Mouse (Mus musculus) brain, embryonic 14.5 days (tissue): ENCODE data around the gene Tead3.

Experiments
- CTCF ChIP-seq: fragments of 200-500 bp; IDR thresholded peaks from 2 replicates; pipeline ENCODE4 v1.5.1; 2012; ENCODE audit warnings: inconsistent platforms, mild to moderate bottlenecking, moderate library complexity, borderline replicate concordance; ENCODE audit not compliant: insufficient read depth, insufficient read length; ENCODE audit errors: extremely low read depth
- POLR2A ChIP-seq: fragments of 200-500 bp; IDR thresholded peaks from 2 replicates; pipeline ENCODE4 v1.6.1; 2012; ENCODE audit warnings: mild to moderate bottlenecking, inconsistent platforms, borderline replicate concordance; ENCODE audit not compliant: poor library complexity, insufficient read depth, insufficient read length, severe bottlenecking; ENCODE audit errors: extremely low read depth

- TF ChIP-seq CTCF (no peak), POLR2A (no peak)
Observed at GRCm38 (mm10) chr17:28287578-28287977, 63.0 kb downstream of the Tead3 start.
